Mouse (Mus musculus): ENCODE data around the gene Nmb. TPM values are rescaled to one million over a fixed set of nuclear protein-coding genes. Genes with fewer than 3 reads are reported as not detected.
"Not testable (repeated sequence)": the region's sequence is repeated elsewhere in the genome, so short reads cannot be mapped to it uniquely, and the experiment has no call there.

The Nmb gene
- polyA plus RNA-seq (2014; fragmentation: Nextera tagmentation; extraction: Ambion mirVana) = 7.3 and 8.6 TPM in 2 replicates

DNA sequence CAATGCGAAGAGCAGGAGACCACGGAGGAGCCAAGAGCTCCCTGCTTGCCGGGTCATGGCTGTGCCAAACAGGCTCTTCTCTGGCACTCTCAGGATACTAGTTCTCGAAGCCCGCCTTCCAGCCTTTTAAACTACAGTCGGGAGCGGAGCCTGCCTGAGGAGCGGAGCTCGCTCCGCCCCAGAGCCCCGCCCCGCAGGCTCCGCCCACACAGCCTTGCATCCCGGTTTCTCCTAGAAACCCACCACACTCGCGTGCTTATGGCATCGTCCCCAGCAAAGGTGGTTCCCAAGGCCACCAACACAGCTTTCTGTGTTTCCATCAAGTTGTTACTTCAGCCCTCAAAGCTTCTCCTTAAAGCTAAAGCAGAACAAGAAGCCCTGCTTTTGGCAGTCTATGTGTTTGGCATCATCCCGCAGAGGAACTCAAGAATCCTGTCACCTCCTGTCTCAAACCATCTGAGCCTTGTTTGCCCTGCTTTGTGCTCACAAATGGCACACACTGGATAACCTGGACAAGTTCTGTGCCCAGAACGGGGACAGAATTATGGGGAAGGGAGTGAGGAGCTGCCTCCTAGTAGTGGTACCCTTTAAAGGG, at the start of gene Nmb:
Gene Nmb (minus strand): TSS at position 156 of the 595 bp plus-strand sequence.
- Histone ChIP-seq H3K27ac (ENCODE audit: low read depth, low read length) (no peak within 1 kb of the TSS), H3K36me3 (ENCODE audit: control insufficient read depth, insufficient read depth, low read length) (no peaks in the 10 kb centered on the region; the same call in 1 of the 2 replicates), H3K4me2 (ENCODE audit: low read depth, low read length, severe bottlenecking) (peak within 1 kb of the TSS; percentile 89), H3K9me3 (ENCODE audit: control insufficient read depth, low read length) (no peaks in the 10 kb centered on the region), H3K27me3 (ENCODE audit: control insufficient read depth, insufficient read depth, low read length) (no peaks in the 10 kb centered on the region), H3K4me1 (replicated peaks; ENCODE audit: control insufficient read depth, insufficient read depth, low read length) (peaks cover 5% of the 10 kb centered on the region; the same call in 1 of the 2 replicates), H3K9ac (ENCODE audit: low read length) (peak within 1 kb of the TSS; percentile 65), H3K4me3 (ENCODE audit: low read depth, low read length) (peak within 1 kb of the TSS; percentile 41)
- peak; percentile 83 for DNase-seq (ENCODE audit: low spot score)
- 3% methylated on average over 19 of the region's 19 CpGs for WGBS
- ATAC-seq (replicated peaks; ENCODE audit: low FRiP score) = peak; percentile 65

- DNase-seq (ENCODE audit: low spot score) = no peak
- no peaks in the 10 kb centered on the region for H3K4me1 ChIP-seq (replicated peaks; ENCODE audit: control insufficient read depth, insufficient read depth, low read length)
- H3K9ac ChIP-seq (ENCODE audit: low read length) = no peak overlapping the region
- no peaks in the 10 kb centered on the region for H3K27me3 ChIP-seq (ENCODE audit: control insufficient read depth, insufficient read depth, low read length)
- H3K4me3 ChIP-seq (ENCODE audit: low read depth, low read length) = no peak overlapping the region
- WGBS = 78% methylated on average over 2 of the region's 2 CpGs
- H3K9me3 ChIP-seq (ENCODE audit: control insufficient read depth, low read length) = no peaks in the 10 kb centered on the region
- ATAC-seq (replicated peaks; ENCODE audit: low FRiP score) = no peak
- no peak overlapping the region for H3K4me2 ChIP-seq (ENCODE audit: low read depth, low read length, severe bottlenecking)
- H3K36me3 ChIP-seq (ENCODE audit: control insufficient read depth, insufficient read depth, low read length) = no peaks in the 10 kb centered on the region
- H3K27ac ChIP-seq (ENCODE audit: low read depth, low read length) = no peak overlapping the region
Observed at GRCm38 (mm10) chr7:80954251-80954650, 49.4 kb upstream of the Nmb start.

DNA sequence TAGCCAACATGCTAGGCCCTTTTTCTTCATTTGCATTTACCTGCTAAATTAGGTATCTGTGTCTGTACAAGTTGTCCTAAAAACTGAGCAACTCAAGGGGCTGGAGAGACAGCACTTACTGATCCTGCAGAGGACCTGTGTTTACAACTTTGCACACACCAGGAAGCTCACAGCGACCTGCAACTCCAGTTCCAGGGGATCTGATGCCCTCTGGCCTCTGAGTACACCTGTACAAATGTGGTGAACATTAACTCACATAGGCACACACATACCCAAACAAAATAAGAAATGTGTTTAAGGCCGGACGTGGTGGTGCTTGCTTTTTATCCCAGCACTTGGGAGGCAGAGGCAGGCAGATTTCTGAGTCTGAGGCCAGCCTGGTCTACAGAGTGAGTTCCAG, 47.3 kb upstream of the Nmb start:
- Histone ChIP-seq H3K9me3 (ENCODE audit: control insufficient read depth, low read length) (no peaks in the 10 kb centered on the region), H3K27me3 (ENCODE audit: control insufficient read depth, insufficient read depth, low read length) (no peaks in the 10 kb centered on the region), H3K27ac (ENCODE audit: low read depth, low read length) (no peak overlapping the region), H3K4me2 (ENCODE audit: low read depth, low read length, severe bottlenecking) (no peak overlapping the region), H3K9ac (ENCODE audit: low read length) (no peak overlapping the region), H3K4me1 (replicated peaks; ENCODE audit: control insufficient read depth, insufficient read depth, low read length) (no peaks in the 10 kb centered on the region), H3K4me3 (ENCODE audit: low read depth, low read length) (no peak overlapping the region), H3K36me3 (ENCODE audit: control insufficient read depth, insufficient read depth, low read length) (no peaks in the 10 kb centered on the region)
- DNase-seq (ENCODE audit: low spot score) (no peak), ATAC-seq (replicated peaks; ENCODE audit: low FRiP score) (no peak)
- 74% methylated on average over 3 of the region's 3 CpGs for WGBS

GRCm38 (mm10) chr7:80951461-80951860, 46.6 kb upstream of the Nmb start:
- ATAC-seq (replicated peaks; ENCODE audit: low FRiP score) (no peak), DNase-seq (ENCODE audit: low spot score) (no peak)
- H3K4me2 ChIP-seq (ENCODE audit: low read depth, low read length, severe bottlenecking) = no peak overlapping the region
- no peaks in the 10 kb centered on the region for H3K4me1 ChIP-seq (replicated peaks; ENCODE audit: control insufficient read depth, insufficient read depth, low read length)
- H3K9me3 ChIP-seq (ENCODE audit: control insufficient read depth, low read length) = no peaks in the 10 kb centered on the region
- 88% methylated on average over 4 of the region's 4 CpGs for WGBS
- H3K9ac ChIP-seq (ENCODE audit: low read length) = no peak overlapping the region
- no peaks in the 10 kb centered on the region for H3K27me3 ChIP-seq (ENCODE audit: control insufficient read depth, insufficient read depth, low read length)
- H3K4me3 ChIP-seq (ENCODE audit: low read depth, low read length) = no peak overlapping the region
- H3K27ac ChIP-seq (ENCODE audit: low read depth, low read length) = no peak overlapping the region
- H3K36me3 ChIP-seq (ENCODE audit: control insufficient read depth, insufficient read depth, low read length) = no peaks in the 10 kb centered on the region

DNA sequence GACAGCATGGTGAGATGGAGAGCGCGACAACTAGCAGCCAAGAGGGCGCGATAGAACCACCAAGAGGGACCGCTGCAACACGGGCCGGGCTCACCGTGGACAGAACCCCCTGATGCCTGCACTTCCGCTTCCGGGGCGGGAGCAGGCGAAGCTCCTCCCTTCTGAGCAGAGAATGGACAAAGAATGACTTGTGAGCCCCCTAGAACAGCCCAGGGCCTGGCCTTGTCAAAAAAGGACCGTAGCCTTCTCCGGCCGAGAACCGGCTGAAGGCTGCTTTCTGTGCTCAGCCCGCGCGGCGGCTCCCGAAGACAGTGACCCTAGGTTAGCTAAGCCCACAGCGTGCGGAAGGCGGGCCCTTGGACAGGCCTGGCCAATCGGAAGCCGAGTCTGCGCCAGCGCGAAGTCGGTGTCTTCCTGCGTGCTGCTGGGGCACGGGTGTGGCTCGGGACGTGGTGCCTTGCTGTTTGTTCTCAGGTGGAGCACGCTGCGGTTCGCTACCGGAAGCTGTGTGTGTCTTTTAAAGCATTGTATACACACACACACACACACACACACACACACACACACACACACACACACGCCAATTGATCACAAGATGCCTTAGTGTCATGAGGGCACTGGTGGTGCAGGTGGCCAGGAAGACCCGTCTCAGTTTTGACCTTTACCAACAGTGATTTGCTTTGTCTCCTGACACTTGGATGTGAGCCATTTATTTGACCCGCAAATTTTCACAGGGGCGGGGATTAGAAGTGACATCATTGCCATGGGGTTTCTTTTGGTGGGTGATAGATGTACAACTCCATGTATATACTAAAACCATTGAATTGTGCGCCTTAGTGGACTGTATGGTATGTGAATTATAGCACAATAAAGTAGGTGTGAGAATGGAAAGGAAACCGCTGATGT, 42.8 kb upstream of the Nmb start, which contains the start of gene Sec11a:
Gene Sec11a (minus strand): TSS at position 336 of the 906 bp plus-strand sequence.
- DNase-seq (ENCODE audit: low spot score) (peak; percentile 94), ATAC-seq (replicated peaks; ENCODE audit: low FRiP score) (peak; percentile 100)
- peak within 1 kb of the TSS; percentile 78 for H3K4me2 ChIP-seq (ENCODE audit: low read depth, low read length, severe bottlenecking)
- H3K9me3 ChIP-seq (ENCODE audit: control insufficient read depth, low read length) = no peaks in the 10 kb centered on the region
- peak within 1 kb of the TSS; percentile 93 for H3K27ac ChIP-seq (ENCODE audit: low read depth, low read length)
- H3K27me3 ChIP-seq (ENCODE audit: control insufficient read depth, insufficient read depth, low read length) = no peaks in the 10 kb centered on the region
- WGBS = 2% methylated on average over 44 of the region's 44 CpGs
- peak within 1 kb of the TSS; percentile 87 for H3K9ac ChIP-seq (ENCODE audit: low read length)
- no peaks in the 10 kb centered on the region for H3K36me3 ChIP-seq (ENCODE audit: control insufficient read depth, insufficient read depth, low read length)
- H3K4me1 ChIP-seq (replicated peaks; ENCODE audit: control insufficient read depth, insufficient read depth, low read length) = peaks cover 3% of the 10 kb centered on the region; the same call in 1 of the 2 replicates
- H3K4me3 ChIP-seq (ENCODE audit: low read depth, low read length) = peak within 1 kb of the TSS; percentile 74

DNA sequence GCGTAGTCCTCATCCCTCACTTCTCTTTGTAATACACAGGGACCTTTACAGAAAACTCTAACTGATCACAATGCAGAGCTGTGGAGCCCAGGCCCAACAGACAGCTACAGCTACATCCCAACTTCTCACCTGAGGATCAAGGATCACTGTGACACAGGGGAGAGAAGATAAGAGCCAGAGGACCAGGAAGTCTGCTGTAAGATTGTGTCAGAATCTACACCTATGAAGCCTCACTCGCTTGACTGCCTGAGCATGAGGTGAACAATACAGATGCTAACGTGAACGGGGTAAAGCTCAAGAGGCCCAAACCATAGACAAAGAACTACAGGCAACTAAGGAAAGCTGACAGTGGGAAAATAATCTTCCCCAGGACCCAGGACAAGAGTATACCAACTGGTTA, 34.9 kb upstream of the Nmb start:
- Histone ChIP-seq H3K9ac (ENCODE audit: low read length) (no peak overlapping the region), H3K4me2 (ENCODE audit: low read depth, low read length, severe bottlenecking) (no peak overlapping the region), H3K4me1 (replicated peaks; ENCODE audit: control insufficient read depth, insufficient read depth, low read length) (no peaks in the 10 kb centered on the region), H3K9me3 (ENCODE audit: control insufficient read depth, low read length) (no peaks in the 10 kb centered on the region), H3K27ac (ENCODE audit: low read depth, low read length) (no peak overlapping the region), H3K36me3 (ENCODE audit: control insufficient read depth, insufficient read depth, low read length) (no peaks in the 10 kb centered on the region), H3K4me3 (ENCODE audit: low read depth, low read length) (no peak overlapping the region), H3K27me3 (ENCODE audit: control insufficient read depth, insufficient read depth, low read length) (no peaks in the 10 kb centered on the region)
- 91% methylated on average over 4 of the region's 4 CpGs for WGBS
- DNase-seq (ENCODE audit: low spot score) = no peak
- no peak for ATAC-seq (replicated peaks; ENCODE audit: low FRiP score)

DNA sequence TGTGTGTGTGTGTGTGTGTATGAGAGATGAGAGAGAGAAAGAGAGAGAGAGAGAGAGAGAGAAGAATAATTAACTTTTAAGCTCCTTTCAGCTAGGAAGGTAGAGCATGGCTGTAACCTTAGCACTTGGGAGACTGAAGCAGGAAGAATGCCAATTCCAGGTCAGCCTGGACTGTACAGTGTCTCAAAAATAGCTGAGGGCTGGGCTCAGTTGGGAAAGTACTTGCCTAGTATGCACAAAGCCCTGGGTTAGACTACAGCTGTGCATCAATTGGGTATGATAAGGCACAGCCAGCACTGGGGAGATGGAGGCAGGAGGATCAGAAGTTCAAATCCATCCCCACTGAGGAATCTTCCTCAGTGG, 32.4 kb upstream of the Nmb start:
- H3K9me3 ChIP-seq (ENCODE audit: control insufficient read depth, low read length); H3K4me1 ChIP-seq (replicated peaks; ENCODE audit: control insufficient read depth, insufficient read depth, low read length); H3K9ac ChIP-seq (ENCODE audit: low read length); H3K4me2 ChIP-seq (ENCODE audit: low read depth, low read length, severe bottlenecking); H3K36me3 ChIP-seq (ENCODE audit: control insufficient read depth, insufficient read depth, low read length); H3K4me3 ChIP-seq (ENCODE audit: low read depth, low read length); H3K27me3 ChIP-seq (ENCODE audit: control insufficient read depth, insufficient read depth, low read length); ATAC-seq (replicated peaks; ENCODE audit: low FRiP score); H3K27ac ChIP-seq (ENCODE audit: low read depth, low read length); DNase-seq (ENCODE audit: low spot score): not testable (repeated sequence)

DNA sequence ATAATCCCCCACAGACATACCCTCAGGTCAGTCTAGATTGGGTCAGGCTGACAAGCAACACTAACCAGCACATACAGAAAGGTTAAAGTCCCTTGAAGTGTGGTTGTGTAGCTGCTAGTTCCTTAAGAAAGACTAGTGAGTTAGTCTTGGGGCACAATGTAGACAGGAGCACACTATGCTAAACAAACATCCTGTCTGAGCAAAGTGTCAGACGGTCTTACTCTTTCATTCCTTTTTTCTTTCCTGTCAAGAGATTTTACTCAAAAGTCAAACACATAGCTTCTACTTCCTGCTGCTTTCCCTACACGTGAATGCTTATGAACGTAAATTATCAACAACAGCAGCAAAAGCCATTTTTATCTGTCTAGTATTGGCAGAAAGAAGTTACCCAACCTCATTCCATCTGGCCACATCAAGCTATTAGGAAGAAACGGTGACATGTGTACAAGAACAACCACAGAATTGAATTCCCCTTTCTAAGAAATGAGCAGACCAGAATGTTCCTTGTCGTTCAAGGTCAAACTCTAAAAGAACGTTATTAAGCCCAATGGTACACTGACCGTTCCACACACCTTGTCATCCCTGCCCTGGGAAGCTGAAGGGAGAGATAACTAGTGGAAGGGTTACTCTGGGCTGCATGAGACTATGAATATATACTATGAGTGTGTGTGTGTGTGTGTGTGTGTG, 31.9 kb upstream of the Nmb start:
- H3K9ac ChIP-seq (ENCODE audit: low read length); ATAC-seq (replicated peaks; ENCODE audit: low FRiP score); H3K36me3 ChIP-seq (ENCODE audit: control insufficient read depth, insufficient read depth, low read length); H3K27me3 ChIP-seq (ENCODE audit: control insufficient read depth, insufficient read depth, low read length); DNase-seq (ENCODE audit: low spot score); H3K9me3 ChIP-seq (ENCODE audit: control insufficient read depth, low read length); H3K4me2 ChIP-seq (ENCODE audit: low read depth, low read length, severe bottlenecking); H3K27ac ChIP-seq (ENCODE audit: low read depth, low read length); H3K4me1 ChIP-seq (replicated peaks; ENCODE audit: control insufficient read depth, insufficient read depth, low read length); H3K4me3 ChIP-seq (ENCODE audit: low read depth, low read length): not testable (repeated sequence)
- WGBS = 92% methylated on average over 7 of the region's 7 CpGs
